Mouse (Mus musculus): ENCODE measurements around the gene Ros1. TPM values are rescaled to one million over a fixed set of nuclear protein-coding genes. Genes with fewer than 3 reads are reported as not detected.

The Ros1 gene
- total RNA-seq (2023) = not detected in 4 replicates

DNA sequence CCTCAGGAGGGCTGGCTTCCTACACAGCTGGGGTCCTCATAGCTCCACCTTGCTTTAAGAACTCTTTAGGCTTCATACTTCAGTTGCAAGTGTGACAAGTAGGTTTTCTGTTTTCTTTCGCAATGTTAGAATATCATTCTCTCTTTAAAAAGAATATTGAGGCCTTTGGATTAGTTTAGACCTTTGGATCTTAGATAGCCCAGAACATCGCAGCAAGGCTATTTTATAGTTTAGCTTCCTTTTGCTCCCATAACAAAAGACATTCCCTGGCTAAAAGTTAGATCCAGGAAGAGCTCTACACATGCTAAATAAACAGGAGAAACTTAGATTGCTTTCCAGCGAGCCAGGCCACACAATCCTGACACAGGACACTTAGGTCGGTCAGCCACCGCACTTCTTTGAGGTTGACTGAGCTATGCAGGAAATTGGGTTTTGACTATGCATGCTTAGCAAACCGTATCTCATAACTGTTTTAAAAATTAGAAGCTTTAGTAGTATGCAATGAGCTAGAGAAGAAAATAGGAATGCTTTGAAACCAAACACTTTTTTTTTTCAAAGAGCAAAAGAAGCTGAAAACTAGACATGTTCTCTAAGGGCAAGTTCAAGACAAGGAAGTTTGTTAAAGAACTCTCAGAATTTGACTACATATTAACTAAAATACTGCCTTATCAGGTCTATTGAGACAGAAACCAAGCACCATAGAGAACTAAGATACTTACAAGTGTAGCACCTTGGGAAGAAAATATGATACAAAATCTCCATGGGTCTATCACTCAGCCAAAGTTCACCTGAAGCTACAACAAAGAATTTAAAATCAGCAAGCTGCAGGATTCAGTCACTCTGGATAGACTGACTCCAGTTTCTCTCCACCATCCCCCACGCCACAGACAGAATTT lies at the start of gene Ros1:
Ros1 (minus strand) TSS at position 288 of the 896 bp plus-strand sequence.

DNA sequence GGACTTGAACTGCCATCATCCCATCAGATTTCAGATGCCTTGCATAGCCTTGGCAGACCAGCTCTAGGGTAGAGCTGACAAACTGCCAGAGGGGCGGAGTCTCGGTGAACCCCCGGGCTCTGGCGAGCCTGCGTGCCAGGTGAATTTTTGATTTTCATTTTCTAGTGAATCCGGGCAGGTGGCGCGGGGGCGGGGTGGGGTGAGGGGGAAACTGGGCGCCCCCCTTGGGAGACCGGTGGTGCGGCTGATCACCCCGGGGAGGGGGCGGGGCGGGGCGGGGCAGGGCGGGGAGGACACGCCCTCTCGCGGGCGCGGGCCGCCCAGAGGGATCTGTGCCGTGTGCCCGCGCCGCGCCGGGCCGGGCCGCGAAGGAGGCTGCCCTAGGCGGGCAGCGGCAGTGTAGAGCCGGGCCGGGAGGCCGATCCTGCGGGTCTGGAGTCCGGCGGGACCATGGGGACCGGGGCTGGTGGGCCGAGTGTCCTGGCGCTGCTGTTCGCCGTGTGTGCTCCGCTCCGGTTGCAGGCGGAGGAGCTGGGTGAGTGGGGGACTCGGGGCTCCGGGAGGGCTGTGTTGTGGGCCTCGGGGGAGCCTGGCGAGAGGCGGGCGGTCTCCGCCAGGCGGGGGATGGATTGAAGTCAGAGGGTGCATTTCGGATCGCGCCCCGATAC lies 38.4 kb upstream of the Ros1 start, which contains the start of gene Dcbld1:
Dcbld1 (plus strand) TSS at position 319 of the 668 bp plus-strand sequence.

DNA sequence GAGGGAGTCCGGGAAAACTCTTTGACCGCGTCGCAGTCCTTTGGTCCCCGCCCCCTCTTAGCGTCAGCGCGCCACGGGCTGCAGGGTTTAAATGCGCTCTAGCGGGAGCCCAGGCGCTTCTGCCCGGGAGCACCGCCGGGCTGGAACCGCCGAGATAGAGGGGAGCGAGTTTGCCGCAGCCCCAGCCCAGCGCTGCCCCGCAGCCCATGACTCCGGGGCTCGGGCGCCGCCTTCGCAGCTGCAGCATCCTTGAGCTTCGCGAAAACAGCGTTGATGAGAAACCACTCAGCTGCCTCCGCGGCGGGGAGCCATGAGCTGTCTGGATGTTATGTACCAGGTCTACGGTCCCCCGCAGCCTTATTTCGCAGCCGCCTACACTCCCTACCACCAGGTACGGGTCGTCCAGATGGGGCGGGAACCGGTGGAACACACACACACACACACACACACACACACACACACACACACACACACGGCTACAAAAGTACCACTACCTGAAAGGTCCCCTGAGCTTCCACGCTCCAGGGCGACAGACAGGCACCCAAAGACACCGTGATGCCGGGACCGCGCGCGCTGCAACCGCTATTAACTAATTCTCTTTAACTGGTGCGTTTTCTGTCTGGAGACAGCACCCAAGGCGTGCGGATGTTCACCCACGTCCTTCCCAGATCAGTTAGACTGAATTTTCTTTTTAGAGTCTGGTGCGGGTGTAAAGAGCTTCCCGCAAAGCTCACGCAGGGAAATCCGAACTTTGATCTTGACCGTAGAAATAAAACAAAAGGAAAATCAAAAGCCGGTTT lies 172.4 kb downstream of the Ros1 start, which contains the start of gene Vgll2:
Vgll2 (plus strand) TSS at position 90 of the 800 bp plus-strand sequence.

Other genes starting within 250 kb of the Ros1 start
- not detected in 4 replicates for gene Vgll2, start 172.7 kb downstream of the Ros1 start, total RNA-seq (2023)
- 3.6 to 4.5 TPM (median 4.4 TPM) in 4 replicates for gene Dcbld1, start 38.4 kb upstream of the Ros1 start, total RNA-seq (2023)
- gene Gm26741, start 163.5 kb upstream of the Ros1 start, total RNA-seq (2023) = not detected in 4 replicates
- 27.3 to 33.0 TPM (median 30.6 TPM) in 4 replicates for gene Gopc, start 186.9 kb upstream of the Ros1 start, total RNA-seq (2023)
- gene Nepn, start 193.7 kb upstream of the Ros1 start, total RNA-seq (2023) = not detected in 4 replicates
- gene Nus1, start 222.3 kb upstream of the Ros1 start, total RNA-seq (2023) = 31.2 to 42.0 TPM (median 34.3 TPM) in 4 replicates